Mouse (Mus musculus): ENCODE results near the gene Aldh16a1.
A peak's percentile ranks its signal among the peaks of the same experiment; 100 is the strongest.
"Not testable (repeated sequence)": the region's sequence is repeated elsewhere in the genome, so short reads cannot be mapped to it uniquely, and the experiment has no call there.

Aldh16a1 gene

DNA sequence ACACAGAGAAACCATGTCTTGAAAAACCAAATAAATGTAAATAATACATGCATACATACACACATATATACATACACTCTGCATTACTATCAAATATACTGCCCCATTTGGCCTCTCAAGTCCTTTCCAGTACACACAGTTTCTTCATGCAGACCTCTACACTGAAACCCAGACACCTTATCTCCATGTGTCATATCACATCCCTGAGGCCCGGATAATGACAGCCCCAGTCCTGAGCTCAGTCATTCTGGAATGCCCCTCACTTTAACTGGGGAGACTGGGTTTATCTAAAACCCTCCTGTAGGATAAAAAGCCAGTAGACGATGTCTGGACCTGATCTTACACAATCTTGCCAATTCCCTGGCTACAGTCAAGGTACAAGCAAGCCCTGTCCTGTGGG is 40.9 kb downstream of the Aldh16a1 start:
- no peak for DNase-seq (ENCODE audit: low spot score)

DNA sequence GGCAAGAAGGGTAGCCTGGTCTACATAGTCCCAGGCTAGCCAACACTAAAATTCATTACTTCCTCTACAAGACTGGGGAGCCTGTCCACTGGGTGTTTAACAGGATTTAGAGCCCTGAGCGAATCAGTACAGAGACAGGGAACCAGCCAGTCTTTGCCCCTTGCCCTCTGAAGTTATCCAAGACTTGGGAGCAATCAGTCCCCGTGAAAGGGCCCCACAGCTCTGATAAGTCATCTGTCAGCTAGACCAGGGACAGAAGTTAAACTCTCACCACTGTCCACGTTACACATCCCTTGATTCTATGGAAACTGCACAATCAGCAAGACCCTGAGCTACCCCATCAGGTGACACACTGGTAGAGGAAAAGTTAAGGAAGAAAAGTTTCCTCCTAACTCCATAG is 41.9 kb downstream of the Aldh16a1 start:
- no peak for DNase-seq (ENCODE audit: low spot score)

- no peak for DNase-seq (ENCODE audit: low spot score)
Observed at GRCm38 (mm10) chr7:45111940-45112339, 42.4 kb downstream of the Aldh16a1 start.

DNA sequence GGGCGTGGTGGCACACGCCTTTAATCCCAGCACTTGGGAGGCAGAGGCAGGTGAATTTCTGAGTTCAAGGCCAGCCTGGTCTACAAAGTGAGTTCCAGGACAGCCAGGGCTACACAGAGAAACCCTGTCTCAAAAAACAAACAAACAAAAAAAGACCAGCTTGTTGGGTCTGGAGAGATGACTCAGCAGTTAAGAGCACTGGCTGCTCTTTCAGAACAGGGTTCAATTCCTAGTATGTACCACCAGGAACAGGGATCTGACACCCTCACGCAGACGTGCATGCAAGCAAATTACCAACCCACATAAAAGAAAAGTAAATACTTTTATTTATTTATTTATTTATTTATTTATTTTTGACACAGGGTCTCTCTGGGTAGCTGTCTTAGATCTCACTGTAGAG is 44.3 kb downstream of the Aldh16a1 start:
- not testable (repeated sequence) for DNase-seq (ENCODE audit: low spot score)

- no peak for DNase-seq (ENCODE audit: low spot score)
Observed at GRCm38 (mm10) chr7:45107052-45107645, 47.2 kb downstream of the Aldh16a1 start.

GRCm38 (mm10) chr7:45106441-45106840 is 47.9 kb downstream of the Aldh16a1 start:
- DNase-seq (ENCODE audit: low spot score) = no peak

- DNase-seq (ENCODE audit: low spot score) = no peak
Observed at GRCm38 (mm10) chr7:45105491-45105890, 48.9 kb downstream of the Aldh16a1 start.

DNA sequence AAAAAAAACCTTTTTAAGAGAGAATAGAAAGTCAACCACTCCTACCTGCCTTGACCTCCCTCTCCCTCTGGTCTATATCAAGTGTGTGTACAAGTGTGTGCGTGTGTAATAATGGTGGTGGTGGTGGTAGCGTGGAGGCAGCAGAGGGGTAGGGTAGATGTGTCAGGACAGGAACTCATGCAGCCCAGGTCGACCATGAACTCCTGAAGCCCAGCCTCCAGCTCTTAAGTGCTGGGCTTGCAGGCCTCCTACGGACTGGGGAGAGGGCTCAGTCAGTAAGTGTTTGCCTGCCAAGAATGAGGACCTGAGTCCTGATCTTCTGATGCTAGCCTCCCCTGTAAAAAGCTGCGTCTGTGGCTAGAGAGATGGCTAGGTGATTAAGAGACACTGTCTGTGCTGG is 49.4 kb downstream of the Aldh16a1 start:
- no peak for DNase-seq (ENCODE audit: low spot score)

- peak; percentile 88 for DNase-seq (ENCODE audit: low spot score)
Observed at GRCm38 (mm10) chr7:45103652-45104180, 50.7 kb downstream of the Aldh16a1 start, which contains the start of gene Fcgrt. Fcgrt (minus strand) TSS chr7:45103851.

- no peak for DNase-seq (ENCODE audit: low spot score)
Observed at GRCm38 (mm10) chr7:45102940-45103585, 51.3 kb downstream of the Aldh16a1 start.

DNA sequence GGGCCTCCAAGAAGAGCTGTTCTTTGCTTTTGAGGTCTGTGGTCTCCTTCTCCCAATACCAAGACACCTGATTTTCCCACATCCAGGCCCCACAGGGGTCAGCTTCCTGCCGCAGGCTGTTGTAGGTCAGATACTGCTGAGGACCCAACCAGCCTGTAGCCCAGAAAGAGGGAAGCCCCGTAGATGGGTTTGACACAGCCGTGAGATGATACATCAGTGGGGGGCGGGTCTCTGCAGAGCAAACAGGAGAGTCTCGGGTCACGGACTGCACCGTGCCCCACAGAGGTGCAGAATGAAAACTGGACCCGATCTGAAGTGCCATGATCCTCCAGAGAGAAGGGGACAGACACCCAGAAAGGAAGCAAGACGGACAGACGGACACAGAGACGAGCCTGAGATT is 51.9 kb downstream of the Aldh16a1 start:
- DNase-seq (ENCODE audit: low spot score) = no peak

- DNase-seq (ENCODE audit: low spot score) = no peak
Observed at GRCm38 (mm10) chr7:45100046-45100445, 54.3 kb downstream of the Aldh16a1 start.

GRCm38 (mm10) chr7:45098541-45099240 is 55.7 kb downstream of the Aldh16a1 start:
- peak; percentile 60 for DNase-seq (ENCODE audit: low spot score)

GRCm38 (mm10) chr7:45097479-45097878 is 56.9 kb downstream of the Aldh16a1 start:
- DNase-seq (ENCODE audit: low spot score) = no peak

GRCm38 (mm10) chr7:45095965-45096364 is 58.4 kb downstream of the Aldh16a1 start:
- DNase-seq (ENCODE audit: low spot score) = not testable (repeated sequence)

DNA sequence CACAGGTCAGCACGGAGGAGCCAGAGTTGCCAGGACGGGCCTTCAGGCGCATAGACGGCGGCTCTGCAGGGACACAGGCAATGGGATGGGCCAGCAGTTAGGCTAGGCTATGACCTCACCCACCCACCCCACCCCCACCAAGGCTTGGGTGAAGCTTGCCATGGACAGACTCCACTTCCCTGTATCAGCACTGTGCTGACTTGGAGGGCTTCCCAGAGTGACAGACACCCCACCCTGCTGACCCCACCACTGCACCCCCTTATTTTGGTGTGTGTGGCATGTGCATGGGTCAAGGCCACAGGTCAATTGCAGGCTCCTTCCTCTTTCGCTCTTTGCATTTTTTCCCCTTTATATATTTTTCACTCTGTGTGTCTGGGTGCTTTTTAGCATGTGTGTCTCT is 59.0 kb downstream of the Aldh16a1 start:
- no peak for DNase-seq (ENCODE audit: low spot score)

DNA sequence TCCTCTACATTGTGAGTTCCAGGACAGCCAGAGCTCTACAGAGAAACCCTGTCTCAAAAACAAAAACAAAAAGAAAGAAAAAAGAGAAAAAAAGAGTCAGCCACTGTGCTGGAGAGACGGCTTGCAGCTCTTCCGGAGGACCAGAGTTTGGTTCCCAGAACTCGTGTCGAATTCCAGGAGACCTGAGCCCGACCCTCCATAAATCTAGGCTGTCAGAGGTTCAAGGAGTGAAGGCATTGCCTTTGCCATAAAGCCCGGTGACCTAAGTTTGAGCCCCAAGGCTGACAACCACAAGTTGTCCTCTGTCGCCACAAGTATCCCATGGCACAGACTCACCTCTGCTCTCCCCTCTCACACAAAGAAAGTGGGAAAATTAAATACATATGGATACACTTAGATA is 60.3 kb downstream of the Aldh16a1 start:
- no peak for DNase-seq (ENCODE audit: low spot score)

GRCm38 (mm10) chr7:45093516-45093905 is 60.9 kb downstream of the Aldh16a1 start:
- no peak for DNase-seq (ENCODE audit: low spot score)

- no peak for DNase-seq (ENCODE audit: low spot score)
Observed at GRCm38 (mm10) chr7:45092828-45093515, 61.4 kb downstream of the Aldh16a1 start.

DNA sequence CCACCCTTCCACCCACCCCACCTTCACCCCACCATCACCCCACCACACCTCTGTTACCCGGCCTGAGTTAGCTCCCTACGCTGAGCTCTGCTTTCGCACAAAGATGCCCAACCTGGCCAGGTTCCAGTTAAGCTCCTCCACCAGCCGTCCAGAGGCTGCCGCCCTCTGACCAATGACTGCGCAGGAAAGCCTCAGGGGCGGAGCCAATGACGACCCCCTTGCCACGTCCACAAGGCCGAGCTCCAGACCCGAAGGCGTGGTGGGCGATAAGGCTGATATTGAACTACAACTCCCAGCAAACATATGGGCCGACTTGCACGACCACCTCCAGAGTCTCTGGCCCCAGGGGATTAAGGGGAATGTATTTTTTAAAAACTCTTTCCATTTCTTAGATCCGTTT is 62.3 kb downstream of the Aldh16a1 start, which contains the start of gene Rcn3:
Gene Rcn3 (minus strand): TSS at position 174 of the 400 bp plus-strand sequence.
- DNase-seq (ENCODE audit: low spot score) = peak; percentile 88

DNA sequence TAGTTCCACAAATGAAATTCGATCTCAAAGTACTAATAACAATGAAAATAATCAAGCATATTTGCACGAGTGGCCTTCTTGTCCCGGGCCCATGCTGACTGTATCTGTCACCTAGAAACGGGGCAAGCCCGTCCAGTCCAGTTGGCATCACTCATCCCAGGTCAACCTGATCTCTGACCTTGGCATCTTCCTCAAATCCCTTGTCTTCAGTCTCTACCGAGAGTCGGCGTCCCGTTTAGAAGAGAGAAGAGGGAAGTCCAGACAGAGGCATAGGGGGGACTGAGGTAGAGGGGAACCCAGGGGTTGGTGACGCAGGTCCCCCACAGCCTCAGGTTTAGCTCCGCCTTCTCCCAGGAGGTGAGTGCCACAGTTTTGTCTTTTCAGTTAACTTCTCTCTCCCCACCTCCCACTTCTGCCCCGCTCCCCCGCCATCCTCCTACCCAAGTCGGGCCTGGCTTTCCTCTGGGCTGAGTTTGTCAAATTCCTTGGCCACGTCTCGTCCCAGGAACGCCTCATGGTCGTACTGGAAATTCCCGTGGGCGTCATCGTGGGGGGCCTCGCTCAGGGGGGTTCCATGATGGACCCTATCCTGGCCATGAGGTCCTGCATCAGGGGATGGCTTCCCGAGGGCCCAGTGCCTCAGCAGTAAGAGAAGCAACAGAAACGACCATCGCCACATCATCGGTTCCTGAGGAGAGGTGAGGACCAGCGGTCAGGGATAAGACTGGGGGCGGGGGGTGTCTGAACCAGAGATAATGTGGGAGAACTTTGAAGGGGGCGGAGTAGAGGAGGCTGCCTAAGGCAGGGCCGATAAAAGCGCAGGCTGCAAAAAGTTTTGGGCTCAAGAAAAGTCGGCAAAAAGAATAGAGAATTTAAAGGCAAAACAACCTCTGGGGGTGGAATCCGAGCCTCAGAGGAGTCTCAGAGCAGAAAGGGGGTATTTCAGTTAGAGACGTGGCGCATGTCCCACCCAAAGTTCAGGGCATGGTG is 63.1 kb downstream of the Aldh16a1 start:
- DNase-seq (ENCODE audit: low spot score) = no peak
